Mouse (Mus musculus) stomach, embryonic 15.5 days (tissue): ENCODE results near the gene Il1f9. TPM values are rescaled to one million over a fixed set of nuclear protein-coding genes. Genes with fewer than 3 reads are reported as not detected.
A peak's percentile ranks its signal among the peaks of the same experiment; 100 is the strongest.
"Not testable (repeated sequence)": the region's sequence is repeated elsewhere in the genome, so short reads cannot be mapped to it uniquely, and the experiment has no call there.

Experiments used
- ATAC-seq: fragments of 200-750 bp; cut with Nextera tagmentation; 2 replicates; pipeline ENCODE4 v1.8.0; 2017; ENCODE audit warnings: low read depth, moderate number of reproducible peaks, moderate TSS enrichment; ENCODE audit not compliant: insufficient read depth, low FRiP score
- H3K27ac ChIP-seq: fragments of 300-500 bp; sonication (generic); 2 replicates; pipeline ENCODE4 v1.5.1; 2015; ENCODE audit warnings: mild to moderate bottlenecking, inconsistent platforms
- H3K27me3 ChIP-seq: fragments of 300-500 bp; sonication (generic); replicated peaks from 2 replicates; pipeline ENCODE4 v1.6.1; 2015; ENCODE audit warnings: inconsistent platforms
- H3K36me3 ChIP-seq: fragments of 300-500 bp; sonication (generic); 2 replicates; pipeline ENCODE4 v1.6.1; 2015; ENCODE audit warnings: inconsistent platforms
- H3K4me1 ChIP-seq: fragments of 300-500 bp; sonication (generic); 2 replicates; pipeline ENCODE4 v1.6.1; 2015; ENCODE audit warnings: inconsistent platforms
- H3K4me2 ChIP-seq: fragments of 300-500 bp; sonication (generic); 2 replicates; pipeline ENCODE4 v1.6.1; 2015; ENCODE audit warnings: mild to moderate bottlenecking, inconsistent platforms
- H3K4me3 ChIP-seq: fragments of 300-500 bp; sonication (generic); replicated peaks from 2 replicates; pipeline ENCODE4 v1.5.1; 2015; ENCODE audit warnings: inconsistent platforms
- H3K9ac ChIP-seq: fragments of 300-500 bp; sonication (generic); 2 replicates; pipeline ENCODE4 v1.6.1; 2015; ENCODE audit warnings: inconsistent platforms
- H3K9me3 ChIP-seq: fragments of 300-500 bp; sonication (generic); 2 replicates; pipeline ENCODE4 v1.6.1; 2016; ENCODE audit warnings: inconsistent platforms
- WGBS: fragments of 180-500 bp; shearing (Covaris S2); methylation state at CpG from one replicate; pipeline ENCODE4 v1.1.7; 2015; 5-methylcytosine and 5-hydroxymethylcytosine counted together
- polyA plus RNA-seq: library from polyadenylated mRNA; unstranded; fragments of >200 nt; fragmentation: Nextera tagmentation; extraction: Ambion mirVana; gene quantifications from 2 replicates; pipeline ENCODE4 v1.2.1, GENCODE M21; 2015

Gene Il1f9
- polyA plus RNA-seq: 0.23 and 0.28 TPM in 2 replicates

DNA sequence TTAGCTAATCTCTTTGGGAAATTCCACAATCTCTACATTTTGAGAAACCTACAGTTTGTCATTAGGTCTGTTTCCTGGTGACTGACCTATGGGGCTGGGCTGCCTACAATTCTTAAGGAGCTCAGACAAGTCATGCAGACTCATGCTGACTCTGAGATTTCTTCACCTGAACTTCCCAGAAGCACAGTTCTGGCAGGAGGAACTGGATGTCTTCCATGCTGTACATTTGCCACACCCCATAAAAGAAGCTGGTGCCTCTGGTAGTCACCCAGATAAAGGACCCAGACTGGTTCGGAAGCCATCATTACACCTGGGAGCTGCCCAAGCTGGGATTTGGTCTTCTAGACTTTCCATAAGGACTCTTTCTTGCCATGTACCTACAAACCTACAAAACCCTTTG, at the start of gene Il1f9:
Gene Il1f9 (plus strand): TSS at position 301 of the 400 bp plus-strand sequence.
- Histone ChIP-seq H3K36me3 (no peaks in the 10 kb centered on the region), H3K4me2 (no peak within 1 kb of the TSS), H3K27me3 (no peaks in the 10 kb centered on the region), H3K27ac (no peak within 1 kb of the TSS), H3K9me3 (no peaks in the 10 kb centered on the region), H3K4me1 (no peaks in the 10 kb centered on the region), H3K4me3 (no peak within 1 kb of the TSS), H3K9ac (no peak within 1 kb of the TSS)
- no peak for ATAC-seq
- WGBS: 93% methylated on average over 1 of the region's 1 CpGs

DNA sequence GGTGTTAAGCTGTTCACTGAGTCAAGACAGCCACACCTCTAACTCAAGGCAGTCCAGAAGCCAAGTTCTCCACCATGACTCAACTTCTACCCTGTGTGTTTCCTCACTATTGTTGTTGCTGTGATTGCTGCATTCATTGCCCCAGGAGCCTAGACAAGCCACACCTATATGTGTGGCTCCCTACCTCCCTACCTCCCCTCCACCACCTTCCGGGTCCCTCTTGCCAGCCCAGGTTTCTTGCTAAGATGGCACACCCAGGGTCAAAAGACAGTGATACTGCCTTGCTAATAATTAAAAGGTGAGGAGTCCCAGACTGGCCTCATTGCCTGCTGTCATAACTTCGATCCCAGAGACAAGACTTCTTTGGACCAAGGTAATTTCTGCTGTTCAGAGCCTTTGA, 33.4 kb upstream of the Il1f9 start, which contains the start of gene Il1f8:
Gene Il1f8 (plus strand): TSS at position 301 of the 400 bp plus-strand sequence.
- no peaks in the 10 kb centered on the region for H3K36me3 ChIP-seq
- WGBS: 76% methylated on average over 2 of the region's 2 CpGs
- no peak within 1 kb of the TSS for H3K9ac ChIP-seq
- H3K4me2 ChIP-seq: no peak within 1 kb of the TSS
- no peak for ATAC-seq
- no peak within 1 kb of the TSS for H3K27ac ChIP-seq
- H3K9me3 ChIP-seq: no peaks in the 10 kb centered on the region
- no peak within 1 kb of the TSS for H3K4me3 ChIP-seq
- H3K27me3 ChIP-seq: no peaks in the 10 kb centered on the region
- no peaks in the 10 kb centered on the region for H3K4me1 ChIP-seq

DNA sequence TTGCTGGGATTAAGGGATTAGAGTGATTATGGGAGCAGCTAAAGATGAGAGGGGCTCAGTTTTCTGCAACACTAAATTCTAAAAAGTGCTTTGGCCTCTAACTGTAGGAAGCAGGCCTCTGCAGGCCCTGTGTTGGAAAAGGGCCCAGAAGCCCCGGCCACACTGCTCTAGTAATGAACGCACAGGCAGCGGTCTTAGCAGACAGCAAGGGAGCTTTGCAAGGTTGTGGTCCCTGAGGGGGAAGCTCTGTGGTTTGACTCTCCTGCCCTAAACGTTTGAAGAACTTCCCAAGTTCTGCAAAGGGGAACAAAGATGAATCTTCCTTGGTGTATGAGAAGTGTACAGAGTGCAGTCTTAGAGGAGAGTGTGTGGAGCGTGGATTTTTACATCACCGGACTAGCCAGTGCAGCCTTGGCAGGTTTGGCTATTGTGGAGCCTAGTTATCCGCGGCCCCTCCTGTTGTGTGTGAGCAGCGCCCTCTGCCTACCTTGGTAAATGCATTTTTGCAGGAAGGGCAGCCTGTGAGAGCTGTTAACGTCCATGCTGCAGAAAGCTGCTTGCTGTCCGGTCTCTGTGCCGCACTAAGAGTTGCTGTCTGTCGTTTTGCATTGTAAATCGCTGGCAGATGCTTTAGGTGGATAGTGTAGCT, 4.5 kb upstream of the Il1f9 start:
- not testable (repeated sequence) for H3K27ac ChIP-seq, H3K36me3 ChIP-seq, H3K9me3 ChIP-seq, H3K4me1 ChIP-seq, H3K9ac ChIP-seq, H3K27me3 ChIP-seq, H3K4me3 ChIP-seq
- peak; percentile 56; the same call in 1 of the 2 replicates for ATAC-seq
- peak overlapping the region; percentile 32 for H3K4me2 ChIP-seq
- WGBS: 14% methylated on average over 14 of the region's 14 CpGs

GRCm38 (mm10) chr2:24182423-24183147, 3.7 kb upstream of the Il1f9 start:
- WGBS: 55% methylated on average over 13 of the region's 13 CpGs
- not testable (repeated sequence) for H3K9ac ChIP-seq

GRCm38 (mm10) chr2:24184092-24184491, 2.2 kb upstream of the Il1f9 start:
- H3K4me3 ChIP-seq, H3K4me1 ChIP-seq, H3K36me3 ChIP-seq, H3K9me3 ChIP-seq, ATAC-seq, H3K4me2 ChIP-seq, H3K27me3 ChIP-seq, H3K9ac ChIP-seq, H3K27ac ChIP-seq: not testable (repeated sequence)

More at GRCm38 (mm10) chr2:24182423-24183147, 3.7 kb upstream of the Il1f9 start:
- not testable (repeated sequence) for H3K27ac ChIP-seq, H3K4me1 ChIP-seq, ATAC-seq, H3K4me3 ChIP-seq, H3K27me3 ChIP-seq, H3K36me3 ChIP-seq, H3K9me3 ChIP-seq
- peak overlapping the region; percentile 32 for H3K4me2 ChIP-seq

GRCm38 (mm10) chr2:24187585-24187984, 1.3 kb downstream of the Il1f9 start:
- H3K36me3 ChIP-seq: no peaks in the 10 kb centered on the region
- H3K9ac ChIP-seq: no peak overlapping the region
- no peaks in the 10 kb centered on the region for H3K9me3 ChIP-seq
- no peak for ATAC-seq
- no peak overlapping the region for H3K4me3 ChIP-seq
- H3K4me1 ChIP-seq: no peaks in the 10 kb centered on the region
- no peak overlapping the region for H3K27ac ChIP-seq
- no peaks in the 10 kb centered on the region for H3K27me3 ChIP-seq
- H3K4me2 ChIP-seq: no peak overlapping the region
- 61% methylated on average over 6 of the region's 6 CpGs for WGBS

GRCm38 (mm10) chr2:24188189-24188588, 1.9 kb downstream of the Il1f9 start:
- Histone ChIP-seq H3K9me3 (no peaks in the 10 kb centered on the region), H3K27ac (no peak overlapping the region), H3K4me2 (no peak overlapping the region), H3K4me1 (no peaks in the 10 kb centered on the region), H3K27me3 (no peaks in the 10 kb centered on the region), H3K36me3 (no peaks in the 10 kb centered on the region), H3K4me3 (no peak overlapping the region), H3K9ac (no peak overlapping the region)
- WGBS: 71% methylated on average over 1 of the region's 1 CpGs
- no peak for ATAC-seq

DNA sequence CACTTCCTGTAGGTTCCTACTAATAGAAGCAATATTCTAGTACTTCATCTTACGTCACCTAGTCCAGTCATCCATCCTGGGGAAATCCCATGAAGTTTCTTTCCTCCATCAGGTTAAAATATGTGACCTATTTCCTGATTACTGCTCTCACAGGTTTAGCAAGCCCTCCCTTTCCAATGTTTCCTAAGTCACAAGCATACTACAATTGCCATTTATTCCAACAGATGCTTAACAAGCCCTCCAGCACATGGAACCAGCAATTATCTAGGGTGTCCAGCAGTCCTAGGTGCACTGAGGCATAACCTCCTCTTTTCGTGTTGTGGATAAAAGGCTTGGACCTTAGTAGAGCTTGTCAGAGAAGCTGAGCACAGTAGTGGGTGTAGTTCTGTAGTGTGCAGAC, 28.8 kb downstream of the Il1f9 start, which contains the start of gene Il1f6:
Gene Il1f6 (plus strand): TSS at position 301 of the 400 bp plus-strand sequence.
- H3K4me3 ChIP-seq: no peak within 1 kb of the TSS
- H3K9me3 ChIP-seq: no peaks in the 10 kb centered on the region
- no peaks in the 10 kb centered on the region for H3K4me1 ChIP-seq
- ATAC-seq: no peak
- H3K4me2 ChIP-seq: no peak within 1 kb of the TSS
- H3K27me3 ChIP-seq: no peaks in the 10 kb centered on the region
- no peak within 1 kb of the TSS for H3K27ac ChIP-seq
- H3K36me3 ChIP-seq: no peaks in the 10 kb centered on the region
- H3K9ac ChIP-seq: no peak within 1 kb of the TSS
- WGBS: 80% methylated on average over 2 of the region's 2 CpGs

DNA sequence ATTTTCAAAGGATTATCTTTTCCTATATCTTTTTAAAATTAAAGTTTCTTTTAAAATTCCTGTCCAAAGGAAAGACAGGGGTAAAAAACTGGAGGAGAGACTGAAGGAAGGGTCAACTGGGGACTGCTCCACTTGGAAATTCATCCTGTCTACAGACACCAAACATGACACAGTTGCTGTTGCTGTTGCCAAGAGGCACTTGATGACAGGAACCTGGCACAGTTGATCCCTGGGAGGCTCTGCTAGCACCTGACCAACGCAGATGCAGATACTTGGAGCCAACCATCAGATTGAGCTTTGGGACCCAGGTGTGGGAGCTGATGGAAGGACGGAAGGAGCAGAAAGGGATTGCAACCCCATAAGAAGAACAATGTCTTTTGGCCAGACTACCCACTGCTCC, 40.9 kb downstream of the Il1f9 start:
- no peak overlapping the region for H3K9ac ChIP-seq
- no peaks in the 10 kb centered on the region for H3K9me3 ChIP-seq
- H3K4me2 ChIP-seq: no peak overlapping the region
- ATAC-seq: no peak
- H3K36me3 ChIP-seq: no peaks in the 10 kb centered on the region
- H3K4me1 ChIP-seq: no peaks in the 10 kb centered on the region
- H3K27me3 ChIP-seq: no peaks in the 10 kb centered on the region
- H3K27ac ChIP-seq: no peak overlapping the region
- WGBS: 82% methylated on average over 2 of the region's 2 CpGs
- H3K4me3 ChIP-seq: no peak overlapping the region

Other genes starting within 250 kb of the Il1f9 start
- gene Hnmt, start 137.1 kb upstream of the Il1f9 start, polyA plus RNA-seq: 1.9 and 2.3 TPM in 2 replicates
- gene Tbpl2, start 89.9 kb upstream of the Il1f9 start, polyA plus RNA-seq: not detected in 2 replicates
- gene Il1f8, start 33.3 kb upstream of the Il1f9 start, polyA plus RNA-seq: not detected in 2 replicates
- gene Il1f6, start 28.9 kb downstream of the Il1f9 start, polyA plus RNA-seq: not detected in 2 replicates
- gene Il1f5, start 90.5 kb downstream of the Il1f9 start, polyA plus RNA-seq: 0.13 TPM in 1 of 2 replicates, not detected in the other
- not detected in 2 replicates for gene Il1f10, start 104.7 kb downstream of the Il1f9 start, polyA plus RNA-seq
- gene Il1rn, start 150.4 kb downstream of the Il1f9 start, polyA plus RNA-seq: 4.7 and 7.3 TPM in 2 replicates
- gene Psd4, start 181.1 kb downstream of the Il1f9 start, polyA plus RNA-seq: 6.3 and 6.4 TPM in 2 replicates